Mouse (Mus musculus) stomach, postnatal 0 days (tissue): ENCODE measurements around the gene Mt1.
A peak's percentile ranks its signal among the peaks of the same experiment; 100 is the strongest.

Experiments used
- CTCF ChIP-seq: IDR thresholded peaks from 2 replicates; pipeline ENCODE4 v1.5.1; 2016; ENCODE audit warnings: antibody characterized with exemption, low read depth, mild to moderate bottlenecking, moderate library complexity
- EP300 ChIP-seq: optimal IDR thresholded peaks from 2 replicates; pipeline ENCODE3; 2016; ENCODE audit warnings: antibody characterized with exemption

GRCm38 (mm10) chr8:94199202-94199869 lies 20.5 kb downstream of the Mt1 start:
- TF ChIP-seq EP300 (no peak), CTCF (peak; percentile 95)
